Mouse (Mus musculus) cerebellum, adult 9-11 months (tissue): ENCODE data around the gene Il22ra1.

ENCODE experiments used
- DNase-seq: peaks from one replicate; pipeline ENCODE4 v3.0.0; 2022

The Il22ra1 gene

DNA sequence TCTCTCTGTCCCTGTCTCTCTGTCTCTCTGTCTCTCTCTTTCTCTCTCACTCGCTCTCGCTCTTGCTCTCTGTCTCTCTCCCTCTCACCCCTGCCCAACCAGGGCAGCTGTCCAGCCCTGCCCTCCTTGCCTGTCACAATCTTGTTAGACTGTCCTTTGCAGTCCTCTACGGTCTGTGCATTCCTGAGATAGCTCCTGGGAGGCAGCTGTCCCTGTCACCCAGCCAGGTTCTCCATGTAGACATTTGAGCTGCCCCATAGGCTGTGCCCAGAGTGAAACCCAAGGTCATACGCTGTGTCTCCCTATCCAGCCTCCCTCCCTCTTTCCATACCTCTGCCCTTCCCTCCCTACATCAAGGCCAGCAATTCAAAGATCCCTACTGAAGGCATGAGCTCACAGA, 44.7 kb downstream of the Il22ra1 start:
- DNase-seq = no peak

DNA sequence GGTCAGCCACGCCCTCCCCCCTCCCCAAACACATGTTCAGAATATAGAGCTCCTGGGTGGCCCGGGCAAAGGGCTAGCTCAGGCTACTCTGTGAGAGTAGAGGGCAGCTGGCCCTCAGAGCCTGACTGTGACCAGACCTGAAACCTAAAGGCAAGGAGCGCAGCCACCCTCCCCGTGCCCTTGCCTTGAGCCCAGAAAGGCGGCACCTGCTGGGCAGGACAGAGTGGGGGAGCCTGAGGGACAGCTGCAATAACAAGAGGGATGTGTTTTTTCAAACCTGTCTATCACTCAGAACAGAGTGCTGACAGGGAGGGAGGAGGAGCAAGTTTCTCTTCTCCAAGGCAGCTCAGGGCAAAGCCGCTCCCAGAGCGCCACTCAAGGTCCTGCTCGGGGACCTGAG, 46.5 kb downstream of the Il22ra1 start:
- no peak for DNase-seq

DNA sequence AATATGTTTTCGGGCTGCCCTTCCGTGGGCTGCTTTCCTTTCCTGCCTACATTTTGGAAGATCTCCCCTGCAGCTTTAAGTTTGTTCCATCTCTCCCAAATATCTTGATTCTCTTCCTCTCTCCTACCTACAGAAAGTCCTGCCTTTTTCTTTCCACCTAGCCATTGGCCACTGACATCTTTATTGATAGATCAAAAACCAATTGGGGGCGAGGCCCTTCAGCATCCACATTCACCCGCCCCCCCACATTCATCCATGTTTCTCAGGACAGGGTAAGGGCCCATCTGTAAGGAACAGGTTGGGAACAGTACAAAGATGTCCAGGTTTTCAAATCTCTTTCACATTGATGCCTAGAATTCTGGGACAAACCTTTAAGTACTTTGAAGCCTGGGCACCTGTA, 48.9 kb downstream of the Il22ra1 start:
- no peak for DNase-seq

DNA sequence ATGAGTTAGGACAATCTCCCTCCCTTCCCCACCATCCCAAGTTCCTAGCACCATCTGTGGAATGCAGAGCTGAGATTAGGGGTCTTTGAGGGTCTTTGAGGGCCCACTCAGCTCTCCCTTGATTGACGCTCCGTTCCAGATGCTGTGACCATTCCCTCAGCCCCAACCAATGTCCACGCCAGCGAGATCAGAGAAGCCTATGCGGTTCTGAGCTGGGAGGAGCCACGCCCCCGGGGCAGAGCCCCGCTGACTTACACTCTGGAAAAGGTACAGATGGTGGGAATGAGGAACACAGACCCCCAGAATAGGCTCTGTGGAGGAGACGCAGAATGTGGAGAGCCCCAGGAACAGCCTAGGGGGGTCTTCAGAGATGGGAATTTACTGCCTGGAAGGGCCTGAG, 51.7 kb downstream of the Il22ra1 start:
- no peak for DNase-seq

DNA sequence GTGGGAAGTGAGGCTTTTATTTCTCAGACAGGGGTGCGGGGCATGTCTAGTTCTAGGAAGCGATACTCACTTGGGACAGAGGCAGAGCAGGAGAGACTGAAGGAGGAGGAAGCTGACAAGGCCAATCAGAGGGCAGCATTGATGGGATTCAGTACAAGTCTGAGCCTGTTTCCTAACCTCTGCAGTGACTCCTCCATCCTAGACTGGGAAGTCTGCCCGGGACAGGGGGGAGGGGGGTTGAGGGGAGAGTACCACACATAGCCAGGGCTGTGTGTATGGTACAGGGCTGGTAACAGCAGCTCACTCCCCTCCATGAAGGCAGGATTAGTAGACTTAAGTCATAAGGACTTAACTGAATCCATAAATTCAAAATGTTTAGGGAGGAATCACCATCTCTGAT, 52.3 kb downstream of the Il22ra1 start:
- no peak for DNase-seq

DNA sequence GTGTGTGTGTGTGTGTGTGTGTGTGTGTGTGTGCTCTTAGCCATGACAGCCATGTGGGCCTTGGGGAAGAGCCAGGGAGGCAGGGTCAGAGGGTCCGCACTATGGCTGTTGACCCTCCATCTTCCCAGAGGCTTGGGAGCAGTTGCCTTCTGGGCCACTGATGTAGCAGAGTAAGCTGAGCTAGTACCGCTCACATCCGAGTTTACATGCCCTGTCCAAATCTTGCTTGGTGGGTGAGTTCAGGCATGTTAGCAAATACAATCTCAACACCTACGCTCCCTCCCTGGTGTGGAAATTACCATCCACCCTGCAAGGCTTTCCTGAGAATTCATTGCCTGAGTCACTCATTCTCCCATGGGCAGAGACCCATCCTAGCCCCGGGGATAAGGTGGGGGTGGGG, 53.3 kb downstream of the Il22ra1 start:
- no peak for DNase-seq

DNA sequence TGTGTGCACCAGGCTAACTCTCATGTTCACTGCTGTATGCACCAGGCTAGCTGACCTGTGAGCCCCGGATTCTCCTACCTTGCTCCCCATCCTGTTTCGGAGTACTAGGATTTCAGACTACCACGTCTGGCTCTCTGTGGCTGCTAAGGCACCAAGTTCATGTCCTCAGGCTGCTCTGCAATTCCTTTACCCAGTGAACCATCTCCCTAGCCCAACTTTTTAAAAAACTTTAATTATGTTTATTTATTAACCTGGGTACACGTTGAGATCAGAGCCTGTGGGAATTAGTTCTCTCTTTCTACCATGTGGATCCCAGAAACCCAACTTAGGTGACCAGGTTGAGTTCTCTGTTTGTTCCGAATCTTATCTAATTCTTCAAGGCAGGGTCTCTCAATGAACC, 58.6 kb downstream of the Il22ra1 start:
- DNase-seq = no peak

DNA sequence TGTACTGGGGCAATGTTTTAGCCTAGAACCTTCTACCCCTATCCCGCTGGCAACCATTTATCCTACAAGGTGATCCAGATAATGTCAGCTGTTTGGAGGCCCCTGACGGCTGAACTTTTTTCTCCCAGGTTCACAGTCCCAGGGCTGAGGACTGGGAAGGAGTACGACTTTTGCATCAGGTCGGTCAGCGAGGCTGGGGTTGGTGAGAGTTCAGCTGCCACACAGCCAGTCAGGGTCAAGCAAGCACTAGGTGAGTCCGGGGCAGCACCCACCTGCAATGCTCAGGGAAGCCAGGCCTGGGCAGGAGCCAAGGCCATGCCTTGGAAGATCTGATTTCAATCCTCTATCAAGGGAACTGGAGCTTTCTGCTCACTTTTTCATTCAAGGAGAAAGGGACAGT, 59.3 kb downstream of the Il22ra1 start:
- no peak for DNase-seq

DNA sequence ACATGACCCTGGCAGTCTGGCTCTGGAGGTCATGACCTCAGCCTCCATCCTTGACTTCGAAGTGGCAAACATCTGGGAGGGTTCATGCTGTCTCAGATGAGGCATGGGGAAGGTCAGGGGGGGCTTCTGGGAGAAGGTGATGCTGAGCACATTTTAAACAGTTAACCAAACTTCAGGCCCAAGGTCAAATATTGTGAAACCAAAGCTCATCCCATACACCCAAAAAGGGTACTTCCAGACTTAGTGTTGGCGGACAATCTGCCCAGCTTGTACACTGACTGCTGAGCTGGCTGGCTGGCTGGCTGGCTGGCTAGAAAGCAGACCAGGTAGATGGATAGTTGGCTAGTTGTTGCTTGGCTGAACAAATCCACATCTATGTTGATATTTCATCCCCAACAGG, 61.2 kb downstream of the Il22ra1 start:
- no peak for DNase-seq

DNA sequence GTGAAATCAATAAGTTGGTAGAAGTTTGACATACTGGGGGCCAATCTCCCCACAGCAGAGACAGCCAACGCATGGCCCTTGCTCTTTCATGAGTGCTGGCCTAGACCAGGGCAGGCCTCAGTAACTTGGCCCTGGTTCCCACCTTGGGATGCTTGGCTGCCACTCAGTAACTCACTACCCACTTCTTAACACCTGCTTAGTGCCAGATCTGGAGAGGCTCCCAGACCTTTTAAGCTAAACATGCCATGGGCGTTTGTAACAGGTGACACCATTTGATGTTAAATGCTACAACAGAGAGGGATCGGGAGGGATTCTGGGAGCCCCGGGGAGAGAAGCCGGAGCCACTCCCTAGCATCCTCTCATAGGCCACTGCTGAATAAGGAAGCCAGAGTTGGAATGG, 64.8 kb downstream of the Il22ra1 start:
- peak; percentile 20 for DNase-seq

DNA sequence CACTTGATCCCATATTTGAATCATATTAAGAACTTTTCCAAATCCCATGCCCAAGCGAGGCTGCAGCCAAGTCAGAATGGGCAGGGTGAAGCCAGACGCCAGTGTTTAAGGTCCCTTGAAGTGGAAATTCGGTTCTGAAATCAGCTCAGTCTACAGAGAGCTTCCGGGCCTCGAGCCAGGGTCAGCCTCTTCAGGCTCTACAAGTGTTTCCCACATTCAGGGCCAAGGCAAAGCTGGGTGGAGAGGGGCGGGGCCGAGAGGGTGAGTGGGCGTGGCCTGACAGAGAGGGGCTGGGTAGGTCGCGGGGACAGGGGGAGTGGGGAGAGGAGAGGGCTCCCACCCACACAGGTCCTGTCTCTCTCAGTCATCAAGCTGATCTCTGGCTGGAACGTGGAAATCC, 70.0 kb downstream of the Il22ra1 start:
- no peak for DNase-seq

DNA sequence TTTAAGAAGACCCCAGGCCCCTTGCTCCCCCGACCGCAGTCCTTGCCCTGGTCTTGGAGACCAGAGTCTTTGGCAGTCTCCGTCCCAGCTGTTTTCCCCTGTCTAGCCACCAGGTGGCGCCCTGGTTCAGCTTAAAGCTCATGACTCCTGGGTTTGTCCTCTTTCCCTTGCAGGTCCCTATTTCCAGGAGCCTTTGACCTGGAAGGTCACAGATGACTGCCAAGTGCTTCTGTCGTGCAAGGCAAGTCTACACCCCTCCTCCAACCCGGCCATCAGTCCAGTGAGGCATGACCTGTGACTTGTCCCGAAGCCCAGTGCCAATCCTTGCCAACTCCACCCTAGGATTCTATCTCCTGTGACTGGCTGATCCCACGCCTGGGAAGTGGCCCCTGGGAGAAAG, 73.6 kb downstream of the Il22ra1 start:
- DNase-seq = peak; percentile 78
